Mouse (Mus musculus) E14TG2a.4 (cell line): ENCODE measurements around the gene Gm15217.

ENCODE experiments used
- CTCF ChIP-seq: conservative IDR thresholded peaks from 2 replicates; pipeline ENCODE4 v1.5.1; 2014; ENCODE audit warnings: low read length
- POU5F1 ChIP-seq: IDR thresholded peaks from 2 replicates; pipeline ENCODE4 v1.6.1; 2014; ENCODE audit warnings: low read length, borderline replicate concordance

GRCm38 (mm10) chr14:46391621-46392170 lies 12.5 kb downstream of the Gm15217 start:
- TF ChIP-seq CTCF (no peak), POU5F1 (no peak)
